Mouse (Mus musculus): ENCODE results near the gene Mcm6. TPM values are rescaled to one million over a fixed set of nuclear protein-coding genes. Genes with fewer than 3 reads are reported as not detected.

Mcm6 gene
- total RNA-seq, 2 experiments from 2014 or later: 17.6 to 23.4 TPM

GRCm38 (mm10) chr1:128372143-128372860 is 12.8 kb upstream of the Mcm6 start:
- no peak for DNase-seq (ENCODE audit: low spot score in 2 of 2)
- TF ChIP-seq CTCF (conservative IDR thresholded peaks at IDR 0.05): peak; percentile 85
- no peak overlapping the region for H3K4me3 ChIP-seq

GRCm38 (mm10) chr1:128368732-128369441 is 9.4 kb upstream of the Mcm6 start:
- DNase-seq (ENCODE audit: low spot score in 2 of 2): peak; percentile 60 to 72
- peak; percentile 92 for TF ChIP-seq CTCF (conservative IDR thresholded peaks at IDR 0.05)
- H3K4me3 ChIP-seq: no peak overlapping the region
- no peak overlapping the region for H3K27ac ChIP-seq

More at GRCm38 (mm10) chr1:128372143-128372860, 12.8 kb upstream of the Mcm6 start:
- no peak overlapping the region for H3K27ac ChIP-seq

GRCm38 (mm10) chr1:128360601-128361000 is 1.1 kb upstream of the Mcm6 start:
- H3K4me3 ChIP-seq: no peak overlapping the region
- no peak for TF ChIP-seq CTCF (conservative IDR thresholded peaks at IDR 0.05)
- peak in 1 of 2 experiments; percentile 54 for DNase-seq (ENCODE audit: low spot score in 2 of 2)
- no peak overlapping the region for H3K27ac ChIP-seq

GRCm38 (mm10) chr1:128358916-128359553 is 429 bp downstream of the Mcm6 start:
- TF ChIP-seq CTCF (conservative IDR thresholded peaks at IDR 0.05): peak; percentile 42
- DNase-seq (ENCODE audit: low spot score in 2 of 2): peak in 1 of 2 experiments; percentile 15
- no peak overlapping the region; the same call in 1 of the 2 replicates for H3K27ac ChIP-seq
- H3K4me3 ChIP-seq: peak overlapping the region; percentile 89

GRCm38 (mm10) chr1:128358276-128358675 is 1.2 kb downstream of the Mcm6 start:
- Histone ChIP-seq H3K27ac (no peak overlapping the region), H3K4me3 (peak overlapping the region; percentile 89)
- no peak for DNase-seq (ENCODE audit: low spot score in 2 of 2)
- no peak for TF ChIP-seq CTCF (conservative IDR thresholded peaks at IDR 0.05)

GRCm38 (mm10) chr1:128357452-128357851 is 2.0 kb downstream of the Mcm6 start:
- no peak overlapping the region for H3K27ac ChIP-seq
- no peak for DNase-seq (ENCODE audit: low spot score in 2 of 2)
- no peak for TF ChIP-seq CTCF (conservative IDR thresholded peaks at IDR 0.05)
- peak overlapping the region; percentile 2; the same call in 1 of the 2 replicates for H3K4me3 ChIP-seq

GRCm38 (mm10) chr1:128353092-128353491 is 6.4 kb downstream of the Mcm6 start:
- TF ChIP-seq CTCF (conservative IDR thresholded peaks at IDR 0.05): no peak
- Histone ChIP-seq H3K27ac (no peak overlapping the region), H3K4me3 (no peak overlapping the region)
- DNase-seq (ENCODE audit: low spot score in 2 of 2): no peak

GRCm38 (mm10) chr1:128344232-128344631 is 15.2 kb downstream of the Mcm6 start:
- no peak for DNase-seq (ENCODE audit: low spot score in 2 of 2)
- TF ChIP-seq CTCF (conservative IDR thresholded peaks at IDR 0.05): no peak
- no peak overlapping the region for H3K4me3 ChIP-seq
- no peak overlapping the region for H3K27ac ChIP-seq

- no peak overlapping the region for H3K27ac ChIP-seq
- H3K4me3 ChIP-seq: no peak overlapping the region
- no peak for DNase-seq (ENCODE audit: low spot score in 2 of 2)
- TF ChIP-seq CTCF (conservative IDR thresholded peaks at IDR 0.05): no peak
Observed at GRCm38 (mm10) chr1:128337708-128338320, 21.6 kb downstream of the Mcm6 start.

GRCm38 (mm10) chr1:128330313-128330712 is 29.2 kb downstream of the Mcm6 start:
- no peak for TF ChIP-seq CTCF (conservative IDR thresholded peaks at IDR 0.05)
- no peak overlapping the region for H3K4me3 ChIP-seq
- no peak for DNase-seq (ENCODE audit: low spot score in 2 of 2)
- peak overlapping the region; percentile 86 for H3K27ac ChIP-seq

- Histone ChIP-seq H3K4me3 (no peak within 1 kb of the TSS), H3K27ac (peak within 1 kb of the TSS; percentile 86)
- TF ChIP-seq CTCF (conservative IDR thresholded peaks at IDR 0.05): no peak
- DNase-seq (ENCODE audit: low spot score in 2 of 2): no peak
Observed at GRCm38 (mm10) chr1:128328218-128328617, 31.2 kb downstream of the Mcm6 start, which contains the start of gene Lct. TSS of gene Lct (minus strand) at chr1:128328318.

- no peak overlapping the region for H3K4me3 ChIP-seq
- peak overlapping the region; percentile 86 for H3K27ac ChIP-seq
- TF ChIP-seq CTCF (conservative IDR thresholded peaks at IDR 0.05): no peak
- DNase-seq (ENCODE audit: low spot score in 2 of 2): no peak
Observed at GRCm38 (mm10) chr1:128327165-128327564, 32.3 kb downstream of the Mcm6 start.

- TF ChIP-seq CTCF (conservative IDR thresholded peaks at IDR 0.05): peak; percentile 58
- peak in 1 of 2 experiments; percentile 33 for DNase-seq (ENCODE audit: low spot score in 2 of 2)
- Histone ChIP-seq H3K27ac (peak overlapping the region; percentile 77), H3K4me3 (no peak overlapping the region)
Observed at GRCm38 (mm10) chr1:128324776-128325175, 34.7 kb downstream of the Mcm6 start.

Data from layer of hippocampus, adult 2 months (tissue).